Mouse (Mus musculus) mammary gland, adult 2 months (tissue): ENCODE results near the gene Pklr. TPM values are rescaled to one million over a fixed set of nuclear protein-coding genes. Genes with fewer than 3 reads are reported as not detected.

ENCODE experiments used
- polyA plus RNA-seq: library from polyadenylated mRNA; depleted of rRNA; stranded (reverse); fragments of >200 nt; gene quantifications from 2 replicates; pipeline ENCODE4 v1.2.3, GENCODE M21; 2012; ENCODE audit warnings: low replicate concordance; rRNA removed

The Pklr gene
- 1.2 TPM in 1 of 2 replicates, not detected in the other for polyA plus RNA-seq

GRCm38 (mm10) chr3:89135958-89136357 lies at the start of gene Pklr:
Gene Pklr (plus strand): TSS chr3:89136142.

DNA sequence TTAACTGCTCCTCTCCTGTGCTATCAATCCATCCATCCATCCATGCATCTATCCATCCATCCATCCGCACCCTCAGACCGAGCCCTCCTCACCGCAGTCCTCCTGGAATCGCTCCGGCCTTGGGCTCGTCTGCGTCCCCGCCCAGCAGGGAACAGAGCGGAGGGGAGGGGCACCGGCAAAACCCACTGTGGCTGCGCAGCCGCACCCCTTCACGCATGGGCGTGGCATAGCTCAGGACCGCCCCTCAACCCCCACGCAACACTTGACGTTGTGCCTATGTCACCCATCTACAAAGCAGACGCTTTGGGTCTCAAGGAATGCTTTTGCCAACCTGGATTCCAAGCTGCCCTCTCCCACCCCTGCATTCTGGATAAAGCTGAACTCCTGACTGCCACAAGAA lies 42.8 kb upstream of the Pklr start, which contains the start of gene Rusc1:
Gene Rusc1 (minus strand): TSS at position 137 of the 400 bp plus-strand sequence.

DNA sequence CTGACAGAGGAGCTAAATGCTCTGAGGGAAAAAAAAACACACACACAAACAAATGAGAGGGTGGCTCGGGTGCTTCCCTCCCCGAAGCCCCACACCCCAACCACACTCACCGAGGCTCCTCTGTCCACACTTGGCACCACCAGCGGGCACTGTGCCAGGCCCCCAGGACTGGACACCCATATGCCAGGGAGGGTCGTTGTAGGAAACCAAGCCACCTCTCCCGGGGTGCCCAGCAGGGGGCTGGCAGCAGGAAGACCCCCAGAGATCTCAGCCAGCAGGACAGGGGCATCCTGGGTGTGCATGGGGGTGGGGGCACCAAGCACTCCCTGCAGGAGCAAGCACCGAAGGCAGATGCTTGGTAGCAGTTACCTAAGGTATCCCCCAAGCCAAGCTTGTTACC lies 35.1 kb upstream of the Pklr start, which contains the start of gene Gm43738:
Gene Gm43738 (minus strand): TSS at position 289 of the 400 bp plus-strand sequence.

GRCm38 (mm10) chr3:89101812-89102494 lies 34.0 kb upstream of the Pklr start, which contains the start of gene Fdps:
Gene Fdps (minus strand): TSS chr3:89101959.

DNA sequence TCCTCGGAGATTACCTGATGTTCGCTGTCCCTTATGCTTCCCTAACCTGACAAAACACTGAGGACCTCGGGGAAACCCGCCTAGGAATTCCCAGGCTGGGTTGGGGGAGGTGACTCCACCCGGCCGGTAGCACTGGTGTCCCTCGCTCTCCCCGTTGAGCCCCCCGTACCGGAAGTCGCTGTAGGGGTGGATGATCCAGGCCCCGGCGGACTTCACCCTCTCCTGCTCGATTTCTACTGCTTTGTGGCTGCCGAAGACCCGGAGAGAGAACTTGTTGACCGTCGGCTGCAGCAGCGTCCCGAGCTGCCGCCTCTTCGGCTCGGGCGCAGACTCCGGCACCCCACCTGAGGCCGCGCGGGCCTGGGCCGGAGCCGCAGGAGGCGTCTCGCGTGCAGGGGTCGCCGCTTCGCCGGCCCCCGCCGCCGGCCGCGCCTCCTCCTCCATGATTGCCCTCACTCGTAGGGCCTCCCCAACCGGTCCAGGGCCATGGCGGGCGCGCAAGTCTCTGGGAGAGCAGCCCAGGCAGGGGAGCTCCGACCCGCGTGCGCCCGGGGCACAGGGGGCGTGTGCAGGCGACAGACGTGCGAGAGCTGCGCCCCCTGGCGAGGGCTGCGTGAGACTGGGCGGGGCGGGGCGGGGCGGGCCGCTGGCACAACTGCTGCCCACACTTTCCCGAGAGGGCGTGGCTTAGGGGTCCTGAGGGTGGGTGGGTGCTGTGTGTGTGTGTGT lies 23.8 kb downstream of the Pklr start, which contains the start of gene Hcn3:
Gene Hcn3 (minus strand): TSS at position 581 of the 729 bp plus-strand sequence.

DNA sequence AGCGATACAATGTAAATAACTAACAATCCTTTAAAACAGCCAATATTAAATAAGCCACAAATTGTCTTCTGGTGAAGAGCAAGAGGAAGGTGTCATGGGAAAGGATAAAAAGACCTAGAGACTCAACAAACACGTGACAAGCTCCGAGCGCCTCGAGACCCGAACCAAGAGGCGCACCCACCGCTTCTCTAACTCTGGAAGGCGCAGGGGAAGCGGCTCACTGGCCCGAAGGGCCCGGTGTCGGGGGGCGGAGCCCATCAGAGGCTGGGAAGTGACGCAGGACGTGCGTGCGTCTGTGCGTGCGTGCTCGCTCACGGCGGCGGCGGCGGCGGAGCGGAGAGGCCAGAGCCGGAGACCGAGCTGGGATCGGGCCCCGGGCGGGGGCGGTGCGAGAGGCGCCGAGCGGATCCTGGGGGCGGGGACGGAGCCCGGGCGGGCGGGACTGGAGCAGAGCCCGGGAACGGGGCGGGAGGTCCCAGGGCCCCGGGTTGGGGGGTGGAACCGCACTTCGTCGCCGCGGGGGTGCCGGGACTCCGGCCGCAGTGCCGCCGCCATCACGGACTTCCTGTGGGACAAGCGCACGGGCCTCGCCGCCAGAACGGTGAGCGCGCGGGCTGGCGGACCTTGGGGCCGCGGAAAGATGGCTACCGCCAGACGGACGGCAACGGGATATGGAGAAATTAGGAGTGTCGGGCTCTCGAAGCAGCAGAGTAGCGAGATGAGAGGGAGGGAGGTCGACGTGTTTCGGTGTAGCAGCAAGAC lies 28.7 kb downstream of the Pklr start, which contains the start of gene Clk2:
Gene Clk2 (plus strand): TSS at position 290 of the 762 bp plus-strand sequence.

GRCm38 (mm10) chr3:89177242-89178106 lies 41.5 kb downstream of the Pklr start, which contains the start of gene Scamp3:
Gene Scamp3 (plus strand): TSS chr3:89177473.

DNA sequence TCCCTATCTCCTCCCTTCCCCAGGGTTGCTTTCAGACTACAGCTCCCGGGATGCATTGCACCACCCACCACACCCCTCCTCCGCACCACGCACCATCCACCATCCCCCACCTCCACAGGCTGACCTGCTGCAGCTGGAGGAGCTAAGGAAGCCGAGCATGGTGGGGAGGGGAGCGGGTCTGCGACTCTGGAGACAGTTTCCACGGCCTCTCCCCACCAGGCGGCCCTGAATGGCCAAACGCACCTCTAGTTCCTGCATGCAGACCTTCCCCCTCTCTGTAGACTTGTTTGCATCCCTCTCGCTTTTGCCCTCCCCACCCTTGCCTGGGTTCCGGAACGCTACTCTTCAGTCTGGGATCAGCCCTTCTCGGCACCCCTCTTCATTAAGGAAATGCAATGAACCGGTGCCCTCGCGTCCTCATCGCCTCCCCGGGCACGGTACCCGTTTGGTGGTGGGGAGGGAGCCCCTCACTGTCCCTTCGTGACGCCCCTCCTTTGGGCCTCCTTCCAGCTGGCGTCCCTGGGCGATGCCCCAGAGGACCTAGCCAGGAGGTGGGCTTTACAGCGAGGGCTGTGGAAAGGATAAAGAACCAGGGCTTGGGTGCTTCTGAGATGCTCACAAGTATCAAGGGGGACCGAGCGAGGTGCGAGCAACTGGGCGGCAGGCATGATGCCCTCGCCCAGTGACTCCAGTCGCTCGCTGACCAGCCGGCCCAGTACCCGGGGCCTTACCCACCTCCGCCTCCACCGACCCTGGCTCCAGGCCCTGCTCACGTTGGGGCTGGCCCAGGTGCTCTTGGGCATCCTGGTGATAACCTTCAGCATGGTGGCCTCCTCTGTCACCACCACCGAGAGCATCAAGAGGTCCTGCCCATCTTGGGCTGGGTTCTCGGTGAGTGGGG lies 47.4 kb downstream of the Pklr start, which contains the start of gene Fam189b:
Gene Fam189b (plus strand): TSS at position 86 of the 901 bp plus-strand sequence.

Other genes with a start within 250 kb of the Pklr start
- gene Msto1, start 222.1 kb upstream of the Pklr start, polyA plus RNA-seq, result 27.4 and 32.6 TPM in 2 replicates
- 6.8 and 11.5 TPM in 2 replicates for gene Ash1l, start 185.5 kb upstream of the Pklr start, polyA plus RNA-seq
- gene Dap3, start 185.0 kb upstream of the Pklr start, polyA plus RNA-seq, result 34.1 and 46.4 TPM in 2 replicates
- gene Rusc1, start 42.8 kb upstream of the Pklr start, polyA plus RNA-seq, result 43.9 and 51.7 TPM in 2 replicates
- not detected in 2 replicates for gene Gm43738, start 35.0 kb upstream of the Pklr start, polyA plus RNA-seq
- 69.2 and 93.9 TPM in 2 replicates for gene Fdps, start 34.2 kb upstream of the Pklr start, polyA plus RNA-seq
- 1.7 and 5.4 TPM in 2 replicates for gene Hcn3, start 24.1 kb downstream of the Pklr start, polyA plus RNA-seq
- 52.1 and 77.2 TPM in 2 replicates for gene Clk2, start 28.7 kb downstream of the Pklr start, polyA plus RNA-seq
- gene Scamp3, start 41.3 kb downstream of the Pklr start, polyA plus RNA-seq, result 149 and 198 TPM in 2 replicates
- 60.1 and 120 TPM in 2 replicates for gene Fam189b, start 47.0 kb downstream of the Pklr start, polyA plus RNA-seq
- gene Gba, start 66.8 kb downstream of the Pklr start, polyA plus RNA-seq, result 64.0 and 119 TPM in 2 replicates
- gene Thbs3, start 79.0 kb downstream of the Pklr start, polyA plus RNA-seq, result 50.0 and 62.6 TPM in 2 replicates
- gene Mtx1, start 90.9 kb downstream of the Pklr start, polyA plus RNA-seq, result 162 and 208 TPM in 2 replicates
- 12.4 and 14.5 TPM in 2 replicates for gene Muc1, start 92.9 kb downstream of the Pklr start, polyA plus RNA-seq
- 189 and 281 TPM in 2 replicates for gene Krtcap2, start 109.8 kb downstream of the Pklr start, polyA plus RNA-seq
- gene Trim46, start 110.2 kb downstream of the Pklr start, polyA plus RNA-seq, result 10.8 and 22.3 TPM in 2 replicates
- gene Dpm3, start 123.2 kb downstream of the Pklr start, polyA plus RNA-seq, result 493 and 778 TPM in 2 replicates
- 258 and 285 TPM in 2 replicates for gene Slc50a1, start 134.4 kb downstream of the Pklr start, polyA plus RNA-seq
- gene Efna1, start 145.0 kb downstream of the Pklr start, polyA plus RNA-seq, result 35.6 and 37.1 TPM in 2 replicates
- 8.6 and 12.4 TPM in 2 replicates for gene Efna3, start 186.8 kb downstream of the Pklr start, polyA plus RNA-seq
- gene Efna4, start 201.9 kb downstream of the Pklr start, polyA plus RNA-seq, result 6.3 and 14.3 TPM in 2 replicates
- gene Adam15, start 213.9 kb downstream of the Pklr start, polyA plus RNA-seq, result 232 and 296 TPM in 2 replicates
- gene Dcst2, start 225.8 kb downstream of the Pklr start, polyA plus RNA-seq, result 2.8 and 6.0 TPM in 2 replicates
- 1.5 and 1.9 TPM in 2 replicates for gene Dcst1, start 229.1 kb downstream of the Pklr start, polyA plus RNA-seq